Mouse (Mus musculus): ENCODE results near the gene Tcf23. TPM values are rescaled to one million over a fixed set of nuclear protein-coding genes. Genes with fewer than 3 reads are reported as not detected.
A peak's percentile ranks its signal among the peaks of the same experiment; 100 is the strongest.

The Tcf23 gene
- polyA plus RNA-seq, 1 experiment, result 0.62 TPM

DNA sequence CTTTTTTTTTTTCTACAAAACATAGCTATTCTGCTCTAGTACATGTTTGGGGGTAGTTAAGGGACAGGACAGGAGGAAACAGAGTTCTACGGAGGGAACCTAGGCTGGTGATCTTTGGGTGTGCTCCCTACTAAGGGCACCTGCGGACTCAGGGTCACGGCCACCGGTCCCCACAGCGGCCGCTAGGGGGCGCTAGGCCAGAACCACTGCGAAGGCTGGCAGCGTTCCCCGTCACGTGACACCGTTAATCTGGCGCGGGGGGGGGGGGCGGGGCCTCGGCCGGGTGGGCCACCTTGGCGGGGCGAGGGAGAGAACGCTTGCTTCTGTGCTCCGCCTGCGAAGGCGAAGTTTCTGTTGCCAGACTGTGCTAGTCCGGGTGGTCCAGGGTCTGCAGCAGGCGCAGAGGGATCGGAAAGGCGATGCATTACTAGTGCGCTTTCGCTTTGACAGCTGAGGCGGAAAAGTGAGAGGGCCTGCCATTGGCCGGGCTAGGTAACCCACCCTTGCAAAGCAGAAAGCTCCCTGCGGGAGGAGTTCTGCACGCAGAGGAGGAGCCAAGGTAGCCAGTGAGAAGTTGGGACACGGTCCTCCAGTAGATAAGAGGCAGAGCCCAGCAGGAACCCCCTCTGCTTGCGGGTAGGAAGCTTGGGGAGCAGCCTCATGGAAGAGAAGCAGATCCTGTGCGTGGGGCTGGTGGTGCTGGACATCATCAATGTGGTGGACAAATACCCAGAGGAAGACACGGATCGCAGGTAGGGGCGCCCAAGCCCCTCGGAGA lies 47.0 kb upstream of the Tcf23 start, which contains the start of gene Khk:
Khk (plus strand) TSS at position 176 of the 778 bp plus-strand sequence.
- TF ChIP-seq SRF (IDR thresholded peaks at IDR 0.05; ENCODE audit: control insufficient read depth, insufficient read length, low read depth) (no peak), POLR2AphosphoS2 (IDR thresholded peaks at IDR 0.05; ENCODE audit: insufficient read length, low read depth) (no peak), REST (IDR thresholded peaks at IDR 0.05; ENCODE audit: insufficient read depth, insufficient read length) (no peak), TCF12 (IDR thresholded peaks at IDR 0.05; ENCODE audit: insufficient read depth, poor library complexity, severe bottlenecking) (no peak), CEBPB (IDR thresholded peaks at IDR 0.05; ENCODE audit: insufficient read depth, poor library complexity, severe bottlenecking) (no peak), TCF3 (IDR thresholded peaks at IDR 0.05; ENCODE audit: insufficient read length, low read depth) (no peak), MYOG (IDR thresholded peaks at IDR 0.05; ENCODE audit: control insufficient read depth in 1 of 3, insufficient read depth in 1 of 3, insufficient read length in 2 of 3, low read depth in 2 of 3) (no peak), USF1 (IDR thresholded peaks at IDR 0.05; ENCODE audit: low read depth) (peak; percentile 86), POLR2A (IDR thresholded peaks at IDR 0.05; ENCODE audit: insufficient read length, low read depth) (peak; percentile 62), MYOD1 (IDR thresholded peaks at IDR 0.05; ENCODE audit: control insufficient read depth in 1 of 3, insufficient read length in 2 of 3, low read depth in 2 of 3) (peak in 1 of 3 experiments; percentile 6)
- Histone ChIP-seq H3K4me3 (peak within 1 kb of the TSS; percentile 30), H3K27me3 (ENCODE audit: control insufficient read depth, insufficient read depth, insufficient read length) (no peaks in the 10 kb centered on the region), H3ac (ENCODE audit: control insufficient read depth, insufficient read length) (no peak within 1 kb of the TSS), H3K4me2 (ENCODE audit: low read depth) (peak within 1 kb of the TSS; percentile 75), H3K36me3 (ENCODE audit: control insufficient read depth, insufficient read depth) (no peaks in the 10 kb centered on the region), H3K79me2 (ENCODE audit: control insufficient read depth, insufficient read depth) (no peaks in the 10 kb centered on the region)

DNA sequence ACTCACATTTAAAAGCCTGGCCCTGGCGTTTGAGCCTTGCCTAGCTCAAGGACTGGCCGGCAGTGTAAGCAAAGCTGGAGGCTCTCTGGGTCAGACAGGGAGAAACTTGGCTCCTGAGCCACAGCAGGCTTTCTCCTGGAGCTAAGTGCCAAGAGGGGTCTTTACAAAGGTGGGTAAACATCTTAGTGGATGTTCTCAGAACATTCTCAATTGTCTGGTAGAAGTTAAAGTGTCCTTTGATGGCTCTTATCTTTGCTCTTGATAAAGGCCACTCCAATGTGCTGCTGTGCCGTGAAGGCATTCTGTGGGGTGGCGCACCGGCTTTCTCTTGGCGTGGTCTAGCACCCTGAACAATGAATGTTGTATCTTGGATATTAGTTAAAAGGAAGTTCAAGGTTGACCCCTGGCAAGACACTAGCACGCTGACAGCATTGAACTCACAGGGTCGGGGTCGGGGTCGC lies 45.9 kb upstream of the Tcf23 start:
- Histone ChIP-seq H3ac (ENCODE audit: control insufficient read depth, insufficient read length) (no peak overlapping the region), H3K36me3 (ENCODE audit: control insufficient read depth, insufficient read depth) (no peaks in the 10 kb centered on the region), H3K79me2 (ENCODE audit: control insufficient read depth, insufficient read depth) (no peaks in the 10 kb centered on the region), H3K27me3 (ENCODE audit: control insufficient read depth, insufficient read depth, insufficient read length) (no peaks in the 10 kb centered on the region), H3K4me2 (ENCODE audit: low read depth) (no peak overlapping the region), H3K4me3 (peak overlapping the region; percentile 30)
- TF ChIP-seq POLR2AphosphoS2 (IDR thresholded peaks at IDR 0.05; ENCODE audit: insufficient read length, low read depth) (no peak), MYOD1 (IDR thresholded peaks at IDR 0.05; ENCODE audit: control insufficient read depth in 1 of 3, insufficient read length in 2 of 3, low read depth in 2 of 3) (no peak), SRF (IDR thresholded peaks at IDR 0.05; ENCODE audit: control insufficient read depth, insufficient read length, low read depth) (no peak), TCF3 (IDR thresholded peaks at IDR 0.05; ENCODE audit: insufficient read length, low read depth) (no peak), CEBPB (IDR thresholded peaks at IDR 0.05; ENCODE audit: insufficient read depth, poor library complexity, severe bottlenecking) (no peak)

DNA sequence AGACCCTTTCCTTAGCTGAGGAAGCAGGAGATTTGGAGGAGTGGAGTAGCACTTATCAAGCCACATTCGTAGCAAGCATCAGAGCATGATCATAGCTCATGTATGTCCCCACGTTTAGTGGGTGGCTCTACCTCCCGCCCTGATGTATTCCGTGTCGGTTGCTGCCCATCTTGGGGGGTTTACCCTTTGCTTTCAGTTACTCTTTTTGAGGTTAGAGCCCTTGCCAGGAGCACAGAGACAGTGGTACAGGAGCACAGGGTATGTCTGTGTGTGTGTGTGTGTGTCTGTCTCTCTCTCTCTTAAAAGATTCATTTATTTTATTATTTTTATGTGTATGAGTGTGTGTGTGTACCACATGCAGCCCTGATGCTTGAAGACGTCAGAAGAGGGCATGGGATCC lies 45.3 kb upstream of the Tcf23 start:
- H3K36me3 ChIP-seq (ENCODE audit: control insufficient read depth, insufficient read depth), result no peaks in the 10 kb centered on the region
- no peaks in the 10 kb centered on the region for H3K79me2 ChIP-seq (ENCODE audit: control insufficient read depth, insufficient read depth)
- no peak overlapping the region for H3K4me2 ChIP-seq (ENCODE audit: low read depth)
- H3K27me3 ChIP-seq (ENCODE audit: control insufficient read depth, insufficient read depth, insufficient read length), result no peaks in the 10 kb centered on the region
- no peak for TF ChIP-seq TCF3 (IDR thresholded peaks at IDR 0.05; ENCODE audit: insufficient read length, low read depth)
- TF ChIP-seq MYOG (IDR thresholded peaks at IDR 0.05; ENCODE audit: control insufficient read depth in 1 of 3, insufficient read depth in 1 of 3, insufficient read length in 2 of 3, low read depth in 2 of 3), result no peak
- no peak for TF ChIP-seq E2F4 (IDR thresholded peaks at IDR 0.05; ENCODE audit: insufficient read depth)
- TF ChIP-seq CEBPB (IDR thresholded peaks at IDR 0.05; ENCODE audit: insufficient read depth, poor library complexity, severe bottlenecking), result no peak
- TF ChIP-seq POLR2A (IDR thresholded peaks at IDR 0.05; ENCODE audit: insufficient read length, low read depth), result no peak
- no peak for TF ChIP-seq REST (IDR thresholded peaks at IDR 0.05; ENCODE audit: insufficient read depth, insufficient read length)
- TF ChIP-seq POLR2AphosphoS2 (IDR thresholded peaks at IDR 0.05; ENCODE audit: insufficient read length, low read depth), result no peak
- no peak for TF ChIP-seq MYOD1 (IDR thresholded peaks at IDR 0.05; ENCODE audit: control insufficient read depth in 1 of 3, insufficient read length in 2 of 3, low read depth in 2 of 3)
- no peak for TF ChIP-seq USF1 (IDR thresholded peaks at IDR 0.05; ENCODE audit: low read depth)
- TF ChIP-seq MAX (IDR thresholded peaks at IDR 0.05; ENCODE audit: low read depth), result no peak
- no peak for TF ChIP-seq SRF (IDR thresholded peaks at IDR 0.05; ENCODE audit: control insufficient read depth, insufficient read length, low read depth)
- no peak for TF ChIP-seq TCF12 (IDR thresholded peaks at IDR 0.05; ENCODE audit: insufficient read depth, poor library complexity, severe bottlenecking)
- no peak overlapping the region for H3ac ChIP-seq (ENCODE audit: control insufficient read depth, insufficient read length)
- no peak overlapping the region for H3K4me3 ChIP-seq

DNA sequence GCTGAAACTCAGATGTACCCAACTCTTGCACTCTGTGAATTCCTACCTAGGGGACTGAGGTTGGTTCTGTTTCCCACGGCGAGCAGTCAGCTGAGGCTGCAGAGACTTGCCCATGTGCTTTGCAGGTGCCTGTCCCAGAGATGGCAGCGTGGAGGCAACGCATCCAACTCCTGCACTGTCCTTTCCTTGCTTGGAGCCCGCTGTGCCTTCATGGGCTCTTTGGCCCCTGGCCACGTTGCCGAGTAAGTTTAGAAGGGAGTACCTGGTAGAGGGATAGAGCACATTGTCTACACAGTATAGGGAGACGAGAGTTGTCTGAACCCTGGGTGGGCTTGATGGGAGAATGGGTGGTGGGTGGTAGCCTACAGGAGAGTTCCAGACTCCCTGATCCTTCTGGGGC lies 43.8 kb upstream of the Tcf23 start:
- TF ChIP-seq MYOG (IDR thresholded peaks at IDR 0.05; ENCODE audit: control insufficient read depth in 1 of 3, insufficient read depth in 1 of 3, insufficient read length in 2 of 3, low read depth in 2 of 3), result no peak
- TF ChIP-seq USF1 (IDR thresholded peaks at IDR 0.05; ENCODE audit: low read depth), result no peak
- TF ChIP-seq POLR2AphosphoS2 (IDR thresholded peaks at IDR 0.05; ENCODE audit: insufficient read length, low read depth), result no peak
- no peak for TF ChIP-seq TCF3 (IDR thresholded peaks at IDR 0.05; ENCODE audit: insufficient read length, low read depth)
- no peak for TF ChIP-seq REST (IDR thresholded peaks at IDR 0.05; ENCODE audit: insufficient read depth, insufficient read length)
- TF ChIP-seq MYOD1 (IDR thresholded peaks at IDR 0.05; ENCODE audit: control insufficient read depth in 1 of 3, insufficient read length in 2 of 3, low read depth in 2 of 3), result no peak
- TF ChIP-seq TCF12 (IDR thresholded peaks at IDR 0.05; ENCODE audit: insufficient read depth, poor library complexity, severe bottlenecking), result no peak
- TF ChIP-seq POLR2A (IDR thresholded peaks at IDR 0.05; ENCODE audit: insufficient read length, low read depth), result no peak
- no peak for TF ChIP-seq CEBPB (IDR thresholded peaks at IDR 0.05; ENCODE audit: insufficient read depth, poor library complexity, severe bottlenecking)
- TF ChIP-seq MAX (IDR thresholded peaks at IDR 0.05; ENCODE audit: low read depth), result no peak
- no peak for TF ChIP-seq E2F4 (IDR thresholded peaks at IDR 0.05; ENCODE audit: insufficient read depth)
- TF ChIP-seq SRF (IDR thresholded peaks at IDR 0.05; ENCODE audit: control insufficient read depth, insufficient read length, low read depth), result no peak
- no peak overlapping the region for H3K4me3 ChIP-seq

More for the DNA sequence above, 43.8 kb upstream of the Tcf23 start:
- Histone ChIP-seq H3K27me3 (ENCODE audit: control insufficient read depth, insufficient read depth, insufficient read length) (no peaks in the 10 kb centered on the region), H3K36me3 (ENCODE audit: control insufficient read depth, insufficient read depth) (no peaks in the 10 kb centered on the region), H3K79me2 (ENCODE audit: control insufficient read depth, insufficient read depth) (no peaks in the 10 kb centered on the region), H3K4me2 (ENCODE audit: low read depth) (no peak overlapping the region), H3ac (ENCODE audit: control insufficient read depth, insufficient read length) (no peak overlapping the region)

All from myocyte (in vitro differentiated cells).